Mouse (Mus musculus): Measurements from ENCODE around the gene Clpb. TPM values are rescaled to one million over a fixed set of nuclear protein-coding genes. Genes with fewer than 3 reads are reported as not detected.

The Clpb gene
- polyA plus RNA-seq, 1 experiment from 2014 or later, result 40.2 TPM

GRCm38 (mm10) chr7:101830373-101830772 is 166.9 kb downstream of the Clpb start:
- Histone ChIP-seq H3K27me3 (ENCODE audit: control insufficient read depth, insufficient read depth, low read length) (no peaks in the 10 kb centered on the region), H3K36me3 (ENCODE audit: control insufficient read depth, insufficient read depth, low read length) (peaks cover 62% of the 10 kb centered on the region), H3K4me2 (replicated peaks; ENCODE audit: low read depth) (no peak overlapping the region), H3K9ac (ENCODE audit: low read length) (no peak overlapping the region), H3K4me3 (ENCODE audit: low read depth, low read length) (no peak overlapping the region), H3K4me1 (replicated peaks; ENCODE audit: control insufficient read depth, insufficient read depth) (peaks cover under 1% of the 10 kb centered on the region; the same call in 1 of the 2 replicates), H3K9me3 (ENCODE audit: control insufficient read depth, low read length) (no peaks in the 10 kb centered on the region), H3K27ac (replicated peaks) (no peak overlapping the region)
- no peak for DNase-seq (ENCODE audit: low spot score)
- no peak for TF ChIP-seq EP300 (optimal IDR thresholded peaks at IDR 0.05)
- peak; percentile 44 for TF ChIP-seq CTCF (IDR thresholded peaks at IDR 0.05; ENCODE audit: low read depth)
- WGBS, result 94% methylated on average over 3 of the region's 3 CpGs
- ATAC-seq (ENCODE audit: low FRiP score, low TSS enrichment), result no peak

DNA sequence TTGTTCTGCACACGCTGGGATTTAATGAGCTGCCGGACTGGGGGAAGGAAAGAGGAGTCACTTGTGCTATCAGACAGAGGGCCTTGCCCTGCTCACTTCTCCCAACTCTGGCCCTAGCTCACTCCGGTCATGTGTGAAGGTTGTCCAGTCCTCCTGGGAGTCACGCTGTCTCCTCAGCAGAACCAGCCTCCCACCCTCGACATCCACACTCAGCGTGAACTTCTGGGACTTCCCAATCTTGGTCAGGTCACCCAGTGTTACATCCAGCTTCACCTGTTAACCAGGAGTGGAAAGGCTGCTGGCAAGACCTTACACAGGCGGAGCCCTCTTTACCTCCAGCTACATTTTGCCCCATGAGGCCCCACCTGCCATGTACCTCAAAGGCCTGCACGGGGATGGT is 168.0 kb downstream of the Clpb start:
- 91% methylated on average over 8 of the region's 8 CpGs for WGBS
- H3K36me3 ChIP-seq (ENCODE audit: control insufficient read depth, insufficient read depth, low read length), result peaks cover 55% of the 10 kb centered on the region
- H3K9ac ChIP-seq (ENCODE audit: low read length), result no peak overlapping the region
- H3K27ac ChIP-seq (replicated peaks), result no peak overlapping the region
- DNase-seq (ENCODE audit: low spot score) (no peak), ATAC-seq (ENCODE audit: low FRiP score, low TSS enrichment) (no peak)
- no peaks in the 10 kb centered on the region for H3K9me3 ChIP-seq (ENCODE audit: control insufficient read depth, low read length)
- no peak overlapping the region for H3K4me3 ChIP-seq (ENCODE audit: low read depth, low read length)
- H3K4me1 ChIP-seq (replicated peaks; ENCODE audit: control insufficient read depth, insufficient read depth), result peaks cover 4% of the 10 kb centered on the region; the same call in 1 of the 2 replicates
- H3K4me2 ChIP-seq (replicated peaks; ENCODE audit: low read depth), result no peak overlapping the region
- TF ChIP-seq EP300 (optimal IDR thresholded peaks at IDR 0.05), result no peak
- TF ChIP-seq CTCF (IDR thresholded peaks at IDR 0.05; ENCODE audit: low read depth), result no peak
- no peaks in the 10 kb centered on the region for H3K27me3 ChIP-seq (ENCODE audit: control insufficient read depth, insufficient read depth, low read length)

DNA sequence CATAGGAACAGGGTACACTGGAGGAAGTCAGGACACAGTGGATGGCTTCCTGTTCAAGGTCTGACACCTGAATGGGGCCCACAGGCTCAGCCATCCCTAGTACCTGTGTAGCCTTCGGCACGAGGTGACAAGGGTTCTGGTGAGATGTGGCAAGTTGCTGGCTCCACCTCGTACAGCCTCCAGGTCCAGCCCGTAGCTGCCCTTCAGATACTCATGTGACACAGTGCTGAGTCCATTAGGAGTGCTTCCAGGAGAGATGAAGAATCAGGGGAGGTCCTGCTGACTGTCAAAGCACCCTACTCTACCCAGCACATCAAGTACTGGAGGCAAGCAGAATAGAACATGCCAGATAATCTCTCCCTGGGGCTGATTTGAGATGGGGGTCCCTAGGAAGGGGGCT is 168.9 kb downstream of the Clpb start:
- Histone ChIP-seq H3K36me3 (ENCODE audit: control insufficient read depth, insufficient read depth, low read length) (peaks cover 50% of the 10 kb centered on the region), H3K9me3 (ENCODE audit: control insufficient read depth, low read length) (no peaks in the 10 kb centered on the region), H3K27ac (replicated peaks) (no peak overlapping the region), H3K4me2 (replicated peaks; ENCODE audit: low read depth) (no peak overlapping the region), H3K4me3 (ENCODE audit: low read depth, low read length) (no peak overlapping the region), H3K4me1 (replicated peaks; ENCODE audit: control insufficient read depth, insufficient read depth) (peaks cover 4% of the 10 kb centered on the region; the same call in 1 of the 2 replicates), H3K27me3 (ENCODE audit: control insufficient read depth, insufficient read depth, low read length) (no peaks in the 10 kb centered on the region), H3K9ac (ENCODE audit: low read length) (no peak overlapping the region)
- DNase-seq (ENCODE audit: low spot score), result no peak
- 95% methylated on average over 4 of the region's 4 CpGs for WGBS
- TF ChIP-seq EP300 (optimal IDR thresholded peaks at IDR 0.05), result no peak
- no peak for ATAC-seq (ENCODE audit: low FRiP score, low TSS enrichment)

DNA sequence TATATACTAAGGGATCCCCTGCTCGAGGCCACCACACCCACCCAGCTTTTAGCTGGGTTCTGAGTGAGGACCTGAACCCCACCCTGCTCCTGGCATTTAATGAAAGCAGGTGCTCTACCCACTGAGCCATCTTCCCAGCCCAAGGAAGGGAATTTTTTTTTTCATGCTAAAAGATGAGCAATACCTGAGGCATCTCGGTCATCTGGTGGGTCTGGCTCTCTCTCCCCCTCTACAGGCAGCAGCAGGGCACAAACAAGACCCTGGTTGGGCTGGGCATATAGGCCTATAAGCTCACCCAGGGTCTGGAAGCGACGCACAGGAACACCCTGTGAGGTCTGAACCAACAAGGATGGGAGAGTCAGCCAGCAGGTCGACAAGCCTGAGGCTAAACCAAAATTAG is 169.9 kb downstream of the Clpb start:
- no peak for DNase-seq (ENCODE audit: low spot score)
- Histone ChIP-seq H3K4me3 (ENCODE audit: low read depth, low read length) (no peak overlapping the region), H3K27me3 (ENCODE audit: control insufficient read depth, insufficient read depth, low read length) (no peaks in the 10 kb centered on the region), H3K9me3 (ENCODE audit: control insufficient read depth, low read length) (no peaks in the 10 kb centered on the region), H3K36me3 (ENCODE audit: control insufficient read depth, insufficient read depth, low read length) (peaks cover 43% of the 10 kb centered on the region), H3K27ac (replicated peaks) (no peak overlapping the region), H3K9ac (ENCODE audit: low read length) (no peak overlapping the region), H3K4me2 (replicated peaks; ENCODE audit: low read depth) (no peak overlapping the region), H3K4me1 (replicated peaks; ENCODE audit: control insufficient read depth, insufficient read depth) (peaks cover 4% of the 10 kb centered on the region; the same call in 1 of the 2 replicates)
- no peak for ATAC-seq (ENCODE audit: low FRiP score, low TSS enrichment)
- WGBS, result 60% methylated on average over 5 of the region's 5 CpGs
- TF ChIP-seq EP300 (optimal IDR thresholded peaks at IDR 0.05), result no peak
- TF ChIP-seq CTCF (IDR thresholded peaks at IDR 0.05; ENCODE audit: low read depth), result peak; percentile 33

- ATAC-seq (ENCODE audit: low FRiP score, low TSS enrichment) (no peak), DNase-seq (ENCODE audit: low spot score) (no peak)
- H3K4me2 ChIP-seq (replicated peaks; ENCODE audit: low read depth), result no peak overlapping the region
- no peaks in the 10 kb centered on the region for H3K27me3 ChIP-seq (ENCODE audit: control insufficient read depth, insufficient read depth, low read length)
- H3K9me3 ChIP-seq (ENCODE audit: control insufficient read depth, low read length), result no peaks in the 10 kb centered on the region
- no peak overlapping the region for H3K4me3 ChIP-seq (ENCODE audit: low read depth, low read length)
- no peak overlapping the region for H3K27ac ChIP-seq (replicated peaks)
- H3K9ac ChIP-seq (ENCODE audit: low read length), result no peak overlapping the region
- no peak for TF ChIP-seq CTCF (IDR thresholded peaks at IDR 0.05; ENCODE audit: low read depth)
- no peak for TF ChIP-seq EP300 (optimal IDR thresholded peaks at IDR 0.05)
- WGBS, result 45% methylated on average over 3 of the region's 3 CpGs
- peaks cover 7% of the 10 kb centered on the region; the same call in 1 of the 2 replicates for H3K4me1 ChIP-seq (replicated peaks; ENCODE audit: control insufficient read depth, insufficient read depth)
- peaks cover 37% of the 10 kb centered on the region for H3K36me3 ChIP-seq (ENCODE audit: control insufficient read depth, insufficient read depth, low read length)
Observed at GRCm38 (mm10) chr7:101833916-101834584, 170.6 kb downstream of the Clpb start.

DNA sequence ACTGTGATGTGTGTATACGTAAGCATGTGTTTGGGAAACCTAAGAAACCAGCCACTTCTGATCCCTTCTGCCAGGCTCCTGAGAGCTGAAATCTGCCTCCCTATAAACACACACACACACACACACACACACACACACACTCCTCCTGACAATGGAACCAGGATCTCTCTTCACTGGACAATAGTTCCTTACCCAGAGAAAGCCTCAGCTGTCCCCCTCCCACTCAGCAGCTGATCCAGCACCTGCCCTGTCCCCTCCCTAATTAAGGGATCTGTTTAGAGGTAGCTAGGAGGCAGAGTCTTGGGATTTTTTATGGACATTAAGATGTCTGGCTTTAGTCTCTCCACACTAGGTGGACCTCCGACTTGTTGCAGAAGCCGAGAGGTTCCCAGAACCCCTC is 171.5 kb downstream of the Clpb start:
- TF ChIP-seq CTCF (IDR thresholded peaks at IDR 0.05; ENCODE audit: low read depth) (no peak), EP300 (optimal IDR thresholded peaks at IDR 0.05) (no peak)
- Histone ChIP-seq H3K27me3 (ENCODE audit: control insufficient read depth, insufficient read depth, low read length) (no peaks in the 10 kb centered on the region), H3K9ac (ENCODE audit: low read length) (no peak overlapping the region), H3K9me3 (ENCODE audit: control insufficient read depth, low read length) (no peaks in the 10 kb centered on the region), H3K36me3 (ENCODE audit: control insufficient read depth, insufficient read depth, low read length) (peaks cover 31% of the 10 kb centered on the region), H3K27ac (replicated peaks) (no peak overlapping the region), H3K4me3 (ENCODE audit: low read depth, low read length) (no peak overlapping the region), H3K4me2 (replicated peaks; ENCODE audit: low read depth) (peak overlapping the region; percentile 91; the same call in 1 of the 2 replicates), H3K4me1 (replicated peaks; ENCODE audit: control insufficient read depth, insufficient read depth) (peaks cover 7% of the 10 kb centered on the region; the same call in 1 of the 2 replicates)
- ATAC-seq (ENCODE audit: low FRiP score, low TSS enrichment) (no peak), DNase-seq (ENCODE audit: low spot score) (no peak)
- WGBS, result 36% methylated on average over 3 of the region's 3 CpGs

Measured in stomach, postnatal 0 days (tissue).